Mouse (Mus musculus) lung, postnatal 25 days (tissue): ENCODE data around the gene Impg1.

Source experiments
- DNase-seq: peaks from one replicate; pipeline ENCODE4 v3.0.0; 2022; ENCODE audit warnings: low spot score

The Impg1 gene

DNA sequence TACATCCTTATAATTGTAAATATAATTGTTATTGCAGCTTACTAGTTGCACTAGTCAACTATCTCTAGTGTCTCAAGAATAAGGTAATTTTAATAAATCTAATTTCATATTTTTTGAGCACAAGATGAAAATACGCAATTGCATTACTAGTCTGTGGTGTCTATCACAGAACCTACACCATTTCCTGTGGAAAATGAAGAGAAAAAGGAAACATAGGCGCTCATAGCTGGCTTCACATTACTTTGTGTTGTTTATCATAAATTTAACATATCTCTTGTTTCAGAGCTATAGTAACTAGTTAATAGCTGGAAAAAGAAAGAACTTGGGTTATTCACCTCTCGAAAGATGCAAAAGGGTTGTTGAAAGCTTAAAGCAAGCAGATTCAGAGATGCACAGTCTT is 182.9 kb downstream of the Impg1 start:
- DNase-seq = no peak

GRCm38 (mm10) chr9:80280724-80281123 is 184.6 kb downstream of the Impg1 start:
- DNase-seq = no peak

- DNase-seq = no peak
Measured at GRCm38 (mm10) chr9:80277770-80278169, 187.5 kb downstream of the Impg1 start.

DNA sequence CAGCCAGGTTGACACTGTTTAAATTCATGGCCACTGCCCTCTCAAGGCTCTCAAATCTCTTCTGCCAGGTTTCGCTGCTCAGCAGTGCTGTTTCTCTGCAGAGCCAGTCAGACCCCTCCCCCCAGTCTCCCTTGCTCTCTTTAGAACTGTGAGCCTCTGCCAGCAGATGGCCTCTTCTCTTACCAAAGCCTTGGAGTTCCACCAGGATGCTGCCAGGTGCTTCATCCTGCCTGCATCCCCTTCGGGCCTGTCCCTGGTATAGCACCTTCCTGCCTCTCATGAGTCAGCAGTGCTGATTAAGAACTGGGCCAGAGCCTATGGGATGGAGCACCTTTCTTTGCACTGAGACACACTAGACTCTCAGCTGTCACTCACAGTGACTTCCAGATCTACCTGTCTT is 188.1 kb downstream of the Impg1 start:
- no peak for DNase-seq

DNA sequence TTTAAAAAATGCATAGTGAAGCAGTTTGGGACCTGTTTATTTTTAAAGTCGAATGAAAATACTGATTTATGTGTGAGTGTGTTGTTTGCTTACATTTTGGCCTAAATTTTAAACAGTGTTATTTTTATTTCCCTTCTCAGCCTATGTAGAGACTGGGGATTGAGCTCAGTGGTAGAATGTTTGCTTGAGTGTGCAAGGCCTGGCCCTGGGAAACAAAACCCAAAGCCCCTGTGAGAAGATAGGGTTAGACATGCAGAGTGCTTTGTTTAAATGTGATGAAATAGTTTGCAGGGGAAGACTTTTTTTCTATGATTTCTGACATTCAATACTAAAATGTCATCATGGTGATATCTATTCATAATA is 189.5 kb downstream of the Impg1 start:
- no peak for DNase-seq

GRCm38 (mm10) chr9:80275053-80275771 is 190.1 kb downstream of the Impg1 start:
- DNase-seq = peak; percentile 17

- DNase-seq = no peak
Measured at GRCm38 (mm10) chr9:80272951-80273350, 192.3 kb downstream of the Impg1 start.

GRCm38 (mm10) chr9:80269596-80269995 is 195.7 kb downstream of the Impg1 start:
- DNase-seq = no peak

GRCm38 (mm10) chr9:80266507-80266906 is 198.8 kb downstream of the Impg1 start:
- peak; percentile 8 for DNase-seq

- no peak for DNase-seq
Measured at GRCm38 (mm10) chr9:80266086-80266485, 199.2 kb downstream of the Impg1 start.
